ENCODE assay signal across 21 mouse cellular contexts in genomic region chr13:51957101-51957500, GRCm38 (mm10).
DNase-seq lines count a peak whose midpoint lies in the region; ATAC-seq and TF ChIP-seq lines count a peak whose summit lies in the region.
"Had no signal": no experiment of that assay in that cellular context is flagged by ENCODE, and none has a peak within 500 bp of the region (broad histone marks: within the 10 kb centered on the region; RNA-seq: fewer than 3 reads in every experiment).

No protein-coding gene starts in this region.

- no peak overlapping the region for H3K27ac ChIP-seq in forebrain, postnatal 0 days (ENCODE audit: low read depth, low read length)
- no peak overlapping the region for H3K27ac ChIP-seq in forebrain, embryonic 13.5 days
- 0 out of 2 replicates have a peak overlapping the region, but pooled peaks have one; percentile 7 for H3K27ac ChIP-seq in embryonic facial prominence, embryonic 10.5 days (replicated peaks)
- H3K27ac ChIP-seq: embryonic facial prominence, embryonic 12.5 days had no signal

- H3K4me3 ChIP-seq in forebrain, postnatal 0 days (ENCODE audit: low read depth, low read length), result no peak overlapping the region
- no peak overlapping the region for H3K4me3 ChIP-seq in forebrain, embryonic 13.5 days
- no peak overlapping the region for H3K4me3 ChIP-seq in embryonic facial prominence, embryonic 10.5 days
- H3K4me3 ChIP-seq: embryonic facial prominence, embryonic 12.5 days had no signal

- no peaks in the 10 kb centered on the region for H3K9me3 ChIP-seq in forebrain, postnatal 0 days (ENCODE audit: low read length)
- H3K9me3 ChIP-seq in forebrain, embryonic 13.5 days (replicated peaks), result no peaks in the 10 kb centered on the region
- H3K9me3 ChIP-seq in embryonic facial prominence, embryonic 10.5 days, result no peaks in the 10 kb centered on the region
- H3K9me3 ChIP-seq: embryonic facial prominence, embryonic 12.5 days; G1E had no signal

- H3K4me1 ChIP-seq in forebrain, postnatal 0 days (ENCODE audit: insufficient read depth), result no peaks in the 10 kb centered on the region
- no peaks in the 10 kb centered on the region for H3K4me1 ChIP-seq in forebrain, embryonic 13.5 days
- peaks cover 45% of the 10 kb centered on the region for H3K4me1 ChIP-seq in embryonic facial prominence, embryonic 10.5 days

- ATAC-seq in forebrain, postnatal 0 days, result no peak
- no peak for ATAC-seq in forebrain, embryonic 13.5 days
- ATAC-seq: CD4-positive, CD25-positive, alpha-beta regulatory T cell, adult 4 months; forebrain, embryonic 14.5 days; forebrain, embryonic 16.5 days had no signal

- no peaks in the 10 kb centered on the region for H3K36me3 ChIP-seq in forebrain, postnatal 0 days (ENCODE audit: insufficient read depth)
- no peaks in the 10 kb centered on the region for H3K36me3 ChIP-seq in forebrain, embryonic 13.5 days (ENCODE audit: poor library complexity, severe bottlenecking)
- no peaks in the 10 kb centered on the region for H3K36me3 ChIP-seq in embryonic facial prominence, embryonic 10.5 days (replicated peaks)
- H3K36me3 ChIP-seq: embryonic facial prominence, embryonic 12.5 days; G1E had no signal

- H3K27me3 ChIP-seq in forebrain, postnatal 0 days (ENCODE audit: insufficient read depth, low read length), result no peaks in the 10 kb centered on the region
- no peaks in the 10 kb centered on the region for H3K27me3 ChIP-seq in forebrain, embryonic 13.5 days
- no peaks in the 10 kb centered on the region for H3K27me3 ChIP-seq in embryonic facial prominence, embryonic 10.5 days (replicated peaks; ENCODE audit: low read depth, poor library complexity, severe bottlenecking)
- H3K27me3 ChIP-seq: CH12.LX; embryonic facial prominence, embryonic 12.5 days had no signal

- TF ChIP-seq CTCF in forebrain, postnatal 0 days (IDR thresholded peaks at IDR 0.05; ENCODE audit: low read depth), result no peak

- no peak overlapping the region for H3K9ac ChIP-seq in forebrain, postnatal 0 days
- no peak overlapping the region for H3K9ac ChIP-seq in forebrain, embryonic 13.5 days
- H3K9ac ChIP-seq: embryonic facial prominence, embryonic 12.5 days had no signal

- 69% methylated on average over 8 of the region's 8 CpGs for WGBS in forebrain, postnatal 0 days
- WGBS in forebrain, embryonic 13.5 days, result 86% methylated on average over 8 of the region's 8 CpGs
- 78% methylated on average over 8 of the region's 8 CpGs for WGBS in embryonic facial prominence, embryonic 10.5 days

- peak; percentile 25 for DNase-seq in forebrain, postnatal 0 days
- peak; percentile 82 for DNase-seq in MN1 (ENCODE audit: low spot score)
- no peak for DNase-seq in embryonic facial prominence, embryonic 10.5 days (ENCODE audit: low spot score)
- no peak for DNase-seq in heart, adult 8-10 months (ENCODE audit: low spot score)
- DNase-seq: adrenal gland, adult 2 months; adrenal gland, postnatal 10 days; adrenal gland, postnatal 25 days; B cell, adult 2 months; cerebellum, adult 11-12 months; cerebellum, adult 2 months; cerebellum, adult 9-10 months; cerebellum, postnatal 10 days; cerebellum, postnatal 25 days; embryo, embryonic 11 days had no signal

- H3K4me2 ChIP-seq in forebrain, postnatal 0 days (ENCODE audit: low read depth), result no peak overlapping the region
- H3K4me2 ChIP-seq in forebrain, embryonic 13.5 days, result no peak overlapping the region
- H3K4me2 ChIP-seq: embryonic facial prominence, embryonic 12.5 days had no signal

Comparison
In these comparisons a context has a peak if more than half of its experiments do, and no peak if none do; other contexts are left out.
1. DNase-seq: peak in forebrain, postnatal 0 days (single experiment) and MN1 (single experiment); none in embryonic facial prominence, embryonic 10.5 days (single experiment) and heart, adult 8-10 months (single experiment).